Mouse (Mus musculus): ENCODE measurements at regions not wholly inside any gene's neighbourhood (a gene's known extent, or its start where the extent isn't known, plus 50 kb on each side); places are given as distances from the start of the nearest gene placed in this dataset.

GRCm38 (mm10) chr12:26885831-26886634 lies 417.0 kb downstream of the Cmpk2 start:
- TF ChIP-seq POLR2A (IDR thresholded peaks at IDR 0.05; ENCODE audit: insufficient read depth, low read depth, low read length), result no peak
- TF ChIP-seq CTCF (IDR thresholded peaks at IDR 0.05; ENCODE audit: insufficient read depth, low read depth, low read length), result no peak
